Mouse (Mus musculus): ENCODE data around the gene Ctla2b. TPM values are rescaled to one million over a fixed set of nuclear protein-coding genes. Genes with fewer than 3 reads are reported as not detected.

Gene Ctla2b
- polyA plus RNA-seq, 1 experiment = not detected

DNA sequence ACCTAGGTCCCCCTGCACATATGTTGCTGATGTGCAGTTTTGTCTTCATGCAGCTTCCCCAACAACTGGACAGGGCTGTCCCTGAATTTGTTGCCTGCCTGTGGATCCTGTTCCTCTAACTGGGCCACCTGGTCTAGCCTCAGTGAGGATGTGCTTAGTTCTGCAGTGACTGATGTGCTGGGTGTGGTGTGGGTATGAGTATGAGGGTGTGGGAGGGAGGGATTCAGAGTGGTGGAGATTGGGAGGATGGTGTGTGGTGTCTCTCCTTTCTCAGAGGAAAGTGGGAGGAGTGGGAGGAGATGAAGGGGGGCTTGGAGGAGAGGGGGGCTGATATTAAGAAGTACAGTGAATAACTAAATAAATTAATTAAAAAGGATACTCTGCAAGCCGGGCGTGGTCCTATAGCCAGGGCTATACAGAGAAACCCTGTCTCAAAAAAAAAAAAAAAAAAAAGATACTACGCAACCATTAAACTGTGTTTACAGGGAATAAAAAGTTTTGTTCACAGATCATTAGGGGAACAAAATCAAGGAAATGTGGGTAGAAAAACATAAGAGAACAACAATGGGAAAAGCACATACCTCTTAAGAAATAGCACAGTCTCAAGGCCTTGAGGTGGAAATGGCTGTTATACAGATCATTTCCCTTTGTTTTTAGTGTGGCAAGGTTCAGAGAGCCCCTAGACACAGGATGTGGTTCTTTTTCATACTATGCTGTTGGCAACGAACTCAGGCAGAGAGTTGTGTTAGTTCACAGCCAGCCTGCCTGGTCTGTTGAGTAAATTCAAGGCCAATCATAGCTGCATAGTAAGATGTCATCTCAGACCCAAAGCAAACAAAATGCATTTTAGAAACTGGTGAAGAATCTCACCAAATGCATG is 48.8 kb downstream of the Ctla2b start:
- H3K4me1 ChIP-seq (ENCODE audit: control insufficient read depth, insufficient read depth, low read length) = no peaks in the 10 kb centered on the region

More for the DNA sequence above, 48.8 kb downstream of the Ctla2b start:
- TF ChIP-seq CTCF (IDR thresholded peaks at IDR 0.05; ENCODE audit: insufficient read depth, low read depth, low read length) = no peak
- TF ChIP-seq POLR2A (IDR thresholded peaks at IDR 0.05; ENCODE audit: insufficient read depth, low read depth, low read length) = no peak
- Histone ChIP-seq H3K4me3 (ENCODE audit: insufficient read depth, low read depth, low read length) (no peak overlapping the region), H3K27ac (ENCODE audit: insufficient read depth, low read depth, low read length) (no peak overlapping the region)
- 81% methylated on average over 4 of the region's 4 CpGs for WGBS

Other genes with a start within 250 kb of the Ctla2b start
- gene BC051665, start 111.1 kb downstream of the Ctla2b start, polyA plus RNA-seq (2012; ENCODE audit: insufficient read depth, insufficient read length, low replicate concordance, missing spikeins) = not detected in 2 replicates
- gene Ctsll3, start 94.6 kb downstream of the Ctla2b start, polyA plus RNA-seq (2012; ENCODE audit: insufficient read depth, insufficient read length, low replicate concordance, missing spikeins) = not detected in 2 replicates
- gene 4930486L24Rik, start 33.0 kb downstream of the Ctla2b start, polyA plus RNA-seq (2012; ENCODE audit: insufficient read depth, insufficient read length, low replicate concordance, missing spikeins) = not detected in 2 replicates
- not detected in 2 replicates for gene Gm49392, start 553 bp downstream of the Ctla2b start, polyA plus RNA-seq (2012; ENCODE audit: insufficient read depth, insufficient read length, low replicate concordance, missing spikeins)
- not detected in 2 replicates for gene Tpbpb, start 7.4 kb upstream of the Ctla2b start, polyA plus RNA-seq (2012; ENCODE audit: insufficient read depth, insufficient read length, low replicate concordance, missing spikeins)
- gene Gm49393, start 38.1 kb upstream of the Ctla2b start, polyA plus RNA-seq (2012; ENCODE audit: insufficient read depth, insufficient read length, low replicate concordance, missing spikeins) = not detected in 2 replicates
- not detected in 2 replicates for gene Gm49391, start 39.1 kb upstream of the Ctla2b start, polyA plus RNA-seq (2012; ENCODE audit: insufficient read depth, insufficient read length, low replicate concordance, missing spikeins)
- not detected in 2 replicates for gene Ctla2a, start 39.2 kb upstream of the Ctla2b start, polyA plus RNA-seq (2012; ENCODE audit: insufficient read depth, insufficient read length, low replicate concordance, missing spikeins)
- not detected in 2 replicates for gene Tpbpa, start 44.5 kb upstream of the Ctla2b start, polyA plus RNA-seq (2012; ENCODE audit: insufficient read depth, insufficient read length, low replicate concordance, missing spikeins)
- not detected in 2 replicates for gene Ctsj, start 108.5 kb upstream of the Ctla2b start, polyA plus RNA-seq (2012; ENCODE audit: insufficient read depth, insufficient read length, low replicate concordance, missing spikeins)
- not detected in 2 replicates for gene Ctsq, start 143.2 kb upstream of the Ctla2b start, polyA plus RNA-seq (2012; ENCODE audit: insufficient read depth, insufficient read length, low replicate concordance, missing spikeins)

Measured in olfactory bulb, adult 2 months (tissue).